Mouse (Mus musculus): ENCODE measurements at regions not wholly inside any gene's neighbourhood (a gene's known extent, or its start where the extent isn't known, plus 50 kb on each side); places are given as distances from the start of the nearest gene placed in this dataset.
"Not testable (repeated sequence)": the region's sequence is repeated elsewhere in the genome, so short reads cannot be mapped to it uniquely, and the experiment has no call there.

- not testable (repeated sequence) for ATAC-seq
Observed at GRCm38 (mm10) chr4:9724801-9725200, 1149.5 kb upstream of the 2610301B20Rik start.

GRCm38 (mm10) chr4:9737691-9738090, 1136.6 kb upstream of the 2610301B20Rik start:
- ATAC-seq, result no peak

DNA sequence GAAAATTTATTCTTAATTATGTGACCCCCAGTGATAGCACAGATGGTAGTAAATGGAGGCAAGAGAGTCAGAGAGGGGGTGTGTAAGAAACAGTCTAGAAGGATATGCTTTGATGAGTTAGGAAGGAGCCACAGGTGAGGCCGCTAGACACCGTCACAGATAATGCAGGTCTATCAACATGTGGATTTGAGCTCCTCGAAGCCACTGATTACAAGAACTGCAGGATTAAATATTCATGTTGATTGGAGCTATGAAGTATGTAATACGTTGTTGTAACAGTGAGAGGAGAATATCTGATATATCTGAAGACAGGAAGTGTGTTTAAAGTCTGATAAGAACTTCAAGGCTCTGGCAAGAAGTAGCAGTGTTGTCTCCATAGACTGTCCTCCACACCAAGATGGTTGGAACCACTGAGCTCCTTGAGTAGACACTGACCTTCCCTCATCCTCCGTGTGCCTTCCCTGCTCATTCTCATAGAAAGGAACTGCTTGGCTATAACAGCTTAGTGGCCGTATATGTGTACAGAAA, 1126.8 kb upstream of the 2610301B20Rik start:
- ATAC-seq, result no peak

GRCm38 (mm10) chr4:9748110-9748509, 1126.2 kb upstream of the 2610301B20Rik start:
- no peak for ATAC-seq

DNA sequence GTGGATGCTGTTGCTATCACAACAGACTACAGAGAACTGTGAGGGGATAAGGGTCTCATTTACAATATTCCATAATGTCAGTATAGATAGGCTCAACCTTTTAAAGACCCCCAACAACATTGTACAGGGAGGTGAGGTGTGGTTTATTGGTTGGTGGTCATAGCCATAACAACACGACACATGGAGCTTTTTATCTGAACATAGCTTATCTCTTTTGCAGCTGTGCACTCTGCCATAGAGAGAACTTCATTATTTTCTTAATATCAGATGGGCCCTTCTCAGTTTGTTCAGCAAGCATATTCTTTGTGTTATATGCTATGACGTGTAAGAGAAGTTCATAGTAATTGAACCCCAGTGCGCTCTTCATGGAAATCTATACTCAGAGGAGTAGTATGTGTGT, 1124.4 kb upstream of the 2610301B20Rik start:
- no peak for ATAC-seq

DNA sequence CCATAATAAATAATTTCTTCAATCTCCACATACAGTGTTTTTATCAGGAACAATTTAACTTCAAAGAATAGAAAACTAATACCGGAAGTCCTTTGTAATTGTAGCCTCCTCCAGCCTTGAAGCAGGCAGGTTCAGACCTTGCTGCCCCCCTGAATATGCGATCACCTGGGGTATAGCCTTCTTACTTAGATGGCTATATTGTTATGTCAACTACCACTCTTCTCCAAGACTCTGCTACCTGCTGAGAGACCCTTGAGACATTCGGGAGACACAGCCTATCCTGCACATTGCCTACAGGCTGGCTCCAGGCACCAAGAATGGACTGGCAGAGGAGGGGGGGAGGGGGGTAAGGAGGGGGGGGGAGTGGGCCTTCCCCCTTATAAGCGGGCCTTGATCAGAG, 1123.9 kb upstream of the 2610301B20Rik start:
- no peak for ATAC-seq

- ATAC-seq, result no peak
Observed at GRCm38 (mm10) chr4:9763321-9763720, 1111.0 kb upstream of the 2610301B20Rik start.

DNA sequence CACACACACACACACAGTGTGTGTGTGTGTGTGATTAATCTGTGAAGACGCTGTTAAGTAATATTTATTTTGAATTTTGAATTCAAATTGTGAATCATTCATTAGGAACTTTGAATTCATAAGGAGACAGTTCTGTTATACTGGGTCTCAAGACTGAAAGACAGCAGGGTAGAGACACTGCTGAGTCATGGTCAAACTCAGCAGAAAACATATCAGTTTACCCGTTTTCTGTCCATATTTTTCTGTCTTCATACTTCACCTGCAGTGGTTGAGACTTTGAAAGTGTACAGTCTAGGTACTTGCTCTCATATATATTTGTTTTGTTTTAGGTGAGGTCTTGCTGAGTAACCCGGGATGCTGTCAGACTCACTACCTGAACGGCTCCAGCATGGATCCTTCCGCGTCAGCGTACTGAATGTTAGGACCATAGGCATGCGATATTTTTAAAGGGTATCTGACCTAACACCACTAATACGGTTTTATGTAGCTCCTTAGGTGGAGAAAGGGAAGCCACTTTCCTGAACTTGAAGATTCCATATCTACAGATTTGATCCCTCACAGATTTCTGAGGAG, 1104.6 kb upstream of the 2610301B20Rik start:
- ATAC-seq, result no peak

- peak; percentile 23 for ATAC-seq
Observed at GRCm38 (mm10) chr4:9770372-9771102, 1103.8 kb upstream of the 2610301B20Rik start.

DNA sequence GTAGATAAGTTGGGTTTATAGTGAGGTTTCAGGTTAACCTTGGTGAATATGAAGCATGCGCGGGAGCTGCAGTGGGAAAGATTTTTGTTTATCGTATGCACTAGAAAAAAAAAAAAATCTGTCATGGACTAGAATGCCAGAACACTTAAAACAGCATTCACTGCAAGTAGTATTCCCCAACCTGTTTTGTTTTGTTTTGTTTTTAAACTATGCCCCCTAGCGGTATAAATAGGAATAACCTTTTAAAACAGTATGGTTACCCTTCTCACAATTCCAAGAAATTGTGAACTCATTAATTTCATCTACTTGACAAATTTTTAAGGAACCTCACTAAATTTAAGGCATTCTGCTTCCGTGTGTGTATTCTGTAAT, 1103.2 kb upstream of the 2610301B20Rik start:
- peak; percentile 59 for ATAC-seq

DNA sequence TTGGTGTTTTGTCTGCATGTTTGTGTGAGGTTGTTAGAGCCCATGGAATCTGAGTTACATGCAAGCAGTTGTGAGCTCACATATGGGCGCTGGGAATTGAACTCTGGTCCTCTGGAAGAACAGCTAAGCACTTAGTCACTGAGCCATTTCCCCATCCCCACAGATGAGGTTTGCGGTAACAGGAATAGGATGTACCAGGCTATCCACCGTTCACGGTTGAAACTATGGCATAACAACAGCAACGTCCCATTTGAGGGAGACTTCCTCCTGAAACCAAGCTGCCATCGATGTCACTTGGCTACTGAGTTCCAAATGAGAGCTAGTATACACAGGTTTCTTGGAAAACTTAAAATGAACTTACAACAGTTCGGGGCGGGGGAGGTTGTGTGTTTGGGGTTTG, 1095.9 kb upstream of the 2610301B20Rik start:
- ATAC-seq, result no peak

DNA sequence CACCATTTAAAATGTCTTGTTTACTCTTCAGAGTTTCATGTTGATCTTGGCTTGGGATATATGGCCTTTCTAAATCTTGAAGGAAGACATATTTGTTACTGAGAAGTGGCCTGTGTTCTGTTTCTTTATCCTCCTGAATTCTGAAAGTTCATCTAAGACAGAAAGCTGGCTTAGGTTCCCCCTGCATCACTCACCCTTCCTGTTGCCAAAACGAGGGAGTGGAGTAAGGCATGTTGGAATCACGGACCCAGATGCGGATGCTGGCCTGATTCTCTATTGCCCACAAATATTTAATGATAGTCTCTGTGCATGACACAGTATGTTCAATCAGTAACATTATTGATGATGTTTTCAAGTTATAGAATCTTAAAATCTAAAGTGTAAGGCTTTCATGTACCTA, 1094.7 kb upstream of the 2610301B20Rik start:
- ATAC-seq, result no peak

DNA sequence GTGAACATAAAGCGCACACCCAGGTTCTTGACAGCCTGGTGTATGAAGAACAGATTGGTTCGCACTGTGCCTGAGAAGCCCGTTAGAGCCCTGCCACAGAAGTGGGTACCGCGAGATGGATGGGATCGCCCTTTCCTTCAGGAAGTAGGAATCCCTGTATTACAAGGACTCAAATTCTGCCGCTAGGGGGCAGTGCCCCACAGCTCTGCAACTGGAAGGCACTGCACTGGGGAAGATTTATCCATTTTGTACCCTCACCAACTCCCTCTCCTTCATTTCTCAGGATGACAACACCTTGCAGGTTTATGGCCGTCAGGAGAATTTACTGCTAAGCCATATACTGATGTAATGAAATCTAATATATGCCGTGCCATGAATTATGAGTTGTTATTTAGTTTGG, 1094.1 kb upstream of the 2610301B20Rik start:
- no peak for ATAC-seq

- no peak for ATAC-seq
Observed at GRCm38 (mm10) chr4:9781318-9781717, 1093.0 kb upstream of the 2610301B20Rik start.

- ATAC-seq, result no peak
Observed at GRCm38 (mm10) chr4:9787795-9788365, 1086.4 kb upstream of the 2610301B20Rik start.

DNA sequence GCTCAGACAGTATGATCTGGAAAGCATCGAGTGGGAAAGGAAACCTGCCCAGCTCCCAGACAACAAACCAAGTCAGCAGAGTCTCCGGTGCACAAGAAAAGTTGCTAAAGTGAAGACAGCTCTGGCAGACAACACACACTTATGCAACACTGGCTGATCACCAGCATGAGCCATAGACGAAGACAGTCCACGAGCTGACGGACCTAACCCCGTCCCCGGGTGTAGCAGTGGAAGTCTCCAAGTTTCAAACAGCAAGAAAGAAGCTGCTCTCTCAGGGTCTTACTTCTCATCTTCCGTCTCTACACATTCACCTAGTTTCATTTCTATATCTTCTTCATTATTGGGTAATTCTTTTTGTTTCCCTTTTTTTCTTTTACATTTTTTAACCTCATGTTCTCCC, 1083.8 kb upstream of the 2610301B20Rik start:
- no peak for ATAC-seq

All from activated CD4-positive, CD25-positive, alpha-beta regulatory T cell, adult 4 months (primary cell).